Mouse (Mus musculus): ENCODE data around the gene Kctd15.

Kctd15 gene

GRCm38 (mm10) chr7:34620411-34620810 lies 36.1 kb downstream of the Kctd15 start:
- no peak for DNase-seq (ENCODE audit: low spot score)

GRCm38 (mm10) chr7:34618141-34618890 lies 38.2 kb downstream of the Kctd15 start:
- no peak for DNase-seq (ENCODE audit: low spot score)

- DNase-seq (ENCODE audit: low spot score) = no peak
These were observed 40.3 kb downstream of the Kctd15 start for GRCm38 (mm10) chr7:34616275-34616674.

GRCm38 (mm10) chr7:34610445-34610844 lies 46.1 kb downstream of the Kctd15 start:
- DNase-seq (ENCODE audit: low spot score) = no peak

GRCm38 (mm10) chr7:34607334-34607970 lies 49.1 kb downstream of the Kctd15 start:
- DNase-seq (ENCODE audit: low spot score) = no peak

GRCm38 (mm10) chr7:34606729-34607128 lies 49.8 kb downstream of the Kctd15 start:
- DNase-seq (ENCODE audit: low spot score) = no peak

GRCm38 (mm10) chr7:34606051-34606450 lies 50.5 kb downstream of the Kctd15 start:
- no peak for DNase-seq (ENCODE audit: low spot score)

GRCm38 (mm10) chr7:34598576-34598975 lies 58.0 kb downstream of the Kctd15 start:
- DNase-seq (ENCODE audit: low spot score) = no peak

- DNase-seq (ENCODE audit: low spot score) = no peak
These were observed 58.5 kb downstream of the Kctd15 start for GRCm38 (mm10) chr7:34597986-34598385.

GRCm38 (mm10) chr7:34596531-34597235 lies 59.8 kb downstream of the Kctd15 start:
- no peak for DNase-seq (ENCODE audit: low spot score)

- no peak for DNase-seq (ENCODE audit: low spot score)
These were observed 61.3 kb downstream of the Kctd15 start for GRCm38 (mm10) chr7:34595307-34595565.

- no peak for DNase-seq (ENCODE audit: low spot score)
These were observed 61.8 kb downstream of the Kctd15 start for GRCm38 (mm10) chr7:34594501-34595306.

- DNase-seq (ENCODE audit: low spot score) = no peak
These were observed 65.8 kb downstream of the Kctd15 start for GRCm38 (mm10) chr7:34590711-34591110.
